Mouse (Mus musculus) limb, embryonic 14.5 days (tissue): ENCODE results near the gene Chmp3. TPM values are rescaled to one million over a fixed set of nuclear protein-coding genes. Genes with fewer than 3 reads are reported as not detected.

Experiments
- ATAC-seq: fragments of 200-750 bp; cut with Nextera tagmentation; 2 replicates; pipeline ENCODE4 v1.8.0; 2017; ENCODE audit warnings: low read depth, moderate number of reproducible peaks, moderate TSS enrichment; ENCODE audit not compliant: low FRiP score
- DNase-seq: peaks from one replicate; pipeline ENCODE4 v3.0.0-alpha.2; 2015; ENCODE audit warnings: low spot score
- H3K27ac ChIP-seq: fragments of 300-500 bp; sonication (generic); replicated peaks from 2 replicates; pipeline ENCODE4 v1.5.1; 2014; ENCODE audit warnings: low read depth, mild to moderate bottlenecking, low read length, moderate library complexity, mixed read lengths
- H3K27me3 ChIP-seq: fragments of 300-500 bp; sonication (generic); 2 replicates; pipeline ENCODE4 v1.6.1; 2014; ENCODE audit warnings: low read length, mixed read lengths; ENCODE audit not compliant: control insufficient read depth, insufficient read depth
- H3K36me3 ChIP-seq: fragments of 300-500 bp; sonication (generic); 2 replicates; pipeline ENCODE4 v1.6.1; 2014; ENCODE audit warnings: mild to moderate bottlenecking, low read length, moderate library complexity, mixed read lengths; ENCODE audit not compliant: control insufficient read depth, insufficient read depth
- H3K4me1 ChIP-seq: fragments of 300-500 bp; sonication (generic); 2 replicates; pipeline ENCODE4 v1.6.1; 2014; ENCODE audit warnings: antibody characterized with exemption, low read length, mixed read lengths; ENCODE audit not compliant: control insufficient read depth, insufficient read depth
- H3K4me2 ChIP-seq: fragments of 300-500 bp; sonication (generic); replicated peaks from 2 replicates; pipeline ENCODE4 v1.6.1; 2014; ENCODE audit warnings: low read depth, mild to moderate bottlenecking, low read length, moderate library complexity; ENCODE audit not compliant: severe bottlenecking
- H3K4me3 ChIP-seq: fragments of 300-500 bp; sonication (generic); replicated peaks from 2 replicates; pipeline ENCODE4 v1.5.1; 2014; ENCODE audit warnings: low read length
- H3K9ac ChIP-seq: fragments of 300-500 bp; sonication (generic); 2 replicates; pipeline ENCODE4 v1.6.1; 2014; ENCODE audit warnings: mild to moderate bottlenecking, low read depth, low read length, moderate library complexity; ENCODE audit not compliant: severe bottlenecking
- H3K9me3 ChIP-seq: fragments of 300-500 bp; sonication (generic); 2 replicates; pipeline ENCODE4 v1.6.1; 2016; ENCODE audit warnings: low read length; ENCODE audit not compliant: control insufficient read depth
- POLR2A ChIP-seq: fragments of 200-500 bp; IDR thresholded peaks from 2 replicates; pipeline ENCODE4 v1.8.0; 2012; ENCODE audit warnings: inconsistent platforms, mild to moderate bottlenecking, moderate library complexity, borderline replicate concordance; ENCODE audit not compliant: insufficient read depth, insufficient read length; ENCODE audit errors: extremely low read depth
- WGBS: fragments of 180-500 bp; shearing (Covaris S2); extraction: QIAGEN DNeasy Blood & Tissue Kit; methylation state at CpG from one replicate; pipeline ENCODE4 v1.1.7; 2014; 5-methylcytosine and 5-hydroxymethylcytosine counted together
- polyA plus RNA-seq, 2 experiments: library from polyadenylated mRNA; depleted of rRNA in 1 of 2; stranded (reverse) in 1 of 2; unstranded in 1 of 2; fragments of >200 nt; fragmentation: Nextera tagmentation in 1 of 2; extraction: Ambion mirVana in 1 of 2; gene quantifications; 2 replicates each; pipeline versions ENCODE4 v1.2.1 to v1.2.3; 2012 to 2014

Chmp3 gene
- polyA plus RNA-seq (2012; rRNA removed) = 51.1 and 57.2 TPM in 2 replicates
- polyA plus RNA-seq (2014; fragmentation: Nextera tagmentation; extraction: Ambion mirVana) = 64.4 and 70.6 TPM in 2 replicates

DNA sequence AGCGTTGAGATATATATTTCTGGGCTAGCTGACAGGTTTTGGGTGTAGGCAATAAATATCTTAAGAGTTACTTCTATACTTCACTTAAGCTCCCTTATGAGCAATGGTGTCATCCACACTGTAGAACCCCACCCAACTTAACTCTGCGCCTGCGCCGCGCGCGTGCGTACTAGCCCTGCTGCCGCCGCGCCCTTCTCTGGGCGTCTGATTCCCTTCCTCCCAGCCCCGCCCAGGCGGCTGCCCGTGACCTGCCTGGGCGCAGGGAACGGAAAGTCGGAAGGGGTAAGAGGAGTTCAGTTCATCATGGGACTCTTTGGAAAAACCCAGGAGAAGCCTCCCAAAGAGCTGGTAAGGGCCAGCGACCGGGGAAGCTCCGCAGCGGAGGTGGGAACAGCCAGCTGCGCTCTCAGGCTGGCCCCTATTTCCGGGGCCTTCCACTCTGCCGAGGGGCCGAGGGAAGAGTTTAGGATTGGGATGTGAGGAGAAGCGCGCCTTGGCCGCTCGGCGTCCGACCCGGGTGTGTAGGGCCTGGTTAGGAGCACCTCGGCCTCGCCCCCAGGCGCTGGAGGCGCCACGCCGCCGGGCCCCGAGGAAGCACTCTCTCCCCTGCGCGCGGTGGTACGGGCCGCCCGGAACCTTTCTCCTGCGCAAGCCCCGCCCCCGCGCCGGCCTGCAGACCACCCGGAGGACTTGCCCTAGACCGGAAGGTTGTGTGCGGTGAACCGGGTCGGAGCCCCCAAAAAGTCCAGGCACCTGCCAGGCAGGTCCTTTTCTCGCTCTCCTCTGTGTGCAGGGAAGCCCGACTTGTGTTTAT, at the start of gene Chmp3:
Gene Chmp3 (plus strand): TSS at position 112 of the 814 bp plus-strand sequence.
- H3K9ac ChIP-seq = peak within 1 kb of the TSS; percentile 99
- H3K4me2 ChIP-seq = peak within 1 kb of the TSS; percentile 54
- peak within 1 kb of the TSS; percentile 99 for H3K27ac ChIP-seq
- H3K4me3 ChIP-seq = peak within 1 kb of the TSS; percentile 82
- H3K27me3 ChIP-seq = no peaks in the 10 kb centered on the region
- ATAC-seq = peak; percentile 98
- no peaks in the 10 kb centered on the region for H3K9me3 ChIP-seq
- no peaks in the 10 kb centered on the region for H3K36me3 ChIP-seq
- H3K4me1 ChIP-seq = peaks cover 4% of the 10 kb centered on the region; the same call in 1 of the 2 replicates
- TF ChIP-seq POLR2A = peak; percentile 70; the same call in 1 of the 2 replicates
- DNase-seq = peak; percentile 93
- under 1% methylated on average over 46 of the region's 59 CpGs for WGBS

DNA sequence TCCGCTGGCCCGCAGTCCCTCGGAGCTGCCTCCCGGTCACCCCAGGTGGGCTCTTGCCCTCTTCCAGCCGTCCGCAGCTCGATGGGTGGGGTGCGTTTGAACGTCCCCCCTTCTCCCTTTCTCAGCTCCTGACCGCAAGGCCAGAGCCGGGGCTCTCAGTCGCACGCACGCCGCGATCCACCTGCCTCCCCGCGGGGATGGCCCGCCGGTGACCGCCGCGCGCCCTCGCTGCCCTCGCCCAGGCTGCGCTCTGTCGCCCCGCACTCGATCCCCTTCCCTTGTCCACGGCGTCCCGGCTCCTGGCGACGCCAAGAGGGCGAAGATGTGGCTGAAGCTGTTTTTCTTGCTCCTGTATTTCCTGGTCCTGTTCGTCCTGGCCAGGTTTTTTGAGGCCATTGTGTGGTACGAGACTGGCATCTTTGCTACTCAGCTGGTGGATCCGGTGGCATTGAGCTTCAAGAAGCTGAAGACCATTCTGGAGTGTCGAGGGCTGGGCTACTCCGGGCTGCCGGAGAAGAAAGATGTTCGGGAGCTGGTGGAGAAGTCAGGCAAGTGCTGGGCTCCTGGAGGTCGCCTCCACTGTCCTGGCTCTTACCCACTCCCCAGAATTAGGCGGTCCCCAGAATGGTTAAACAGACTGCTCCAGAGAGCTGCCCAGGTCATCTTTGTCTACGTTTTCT, 49.1 kb upstream of the Chmp3 start:
- no peak for TF ChIP-seq POLR2A
- Histone ChIP-seq H3K27me3 (no peaks in the 10 kb centered on the region), H3K27ac (peak overlapping the region; percentile 98), H3K9ac (peak overlapping the region; percentile 95), H3K4me2 (peak overlapping the region; percentile 80), H3K4me1 (peaks cover 13% of the 10 kb centered on the region), H3K36me3 (peaks cover 5% of the 10 kb centered on the region), H3K9me3 (no peaks in the 10 kb centered on the region), H3K4me3 (peak overlapping the region; percentile 91)
- DNase-seq = no peak
- peak; percentile 17; the same call in 1 of the 2 replicates for ATAC-seq
- WGBS = under 1% methylated on average over 45 of the region's 46 CpGs

DNA sequence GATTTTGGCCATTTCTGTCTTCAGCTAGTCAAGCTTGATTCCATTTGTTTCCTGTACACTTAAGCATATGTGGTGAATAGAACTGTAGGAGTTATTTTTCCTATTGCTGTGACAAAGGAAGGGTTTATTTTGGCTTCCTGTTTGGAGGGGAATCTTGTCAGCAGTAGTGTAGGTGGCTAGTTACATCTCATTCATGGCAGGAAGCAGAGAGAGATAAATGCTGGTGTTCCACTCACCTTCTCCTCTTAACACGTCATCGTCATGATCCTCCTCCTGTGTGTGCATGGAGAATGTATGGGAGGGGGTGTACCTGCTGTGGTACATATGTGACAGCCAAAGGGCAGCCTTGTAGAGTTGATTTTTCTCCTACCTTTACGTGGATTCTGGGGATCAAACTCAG, 43.0 kb upstream of the Chmp3 start:
- DNase-seq = no peak
- no peak for TF ChIP-seq POLR2A
- no peak overlapping the region for H3K27ac ChIP-seq
- H3K4me3 ChIP-seq = no peak overlapping the region
- peaks cover 8% of the 10 kb centered on the region for H3K4me1 ChIP-seq
- WGBS = 83% methylated on average over 3 of the region's 3 CpGs
- H3K4me2 ChIP-seq = no peak overlapping the region
- peaks cover 26% of the 10 kb centered on the region for H3K36me3 ChIP-seq
- H3K9me3 ChIP-seq = no peaks in the 10 kb centered on the region
- no peak for ATAC-seq
- no peaks in the 10 kb centered on the region for H3K27me3 ChIP-seq
- no peak overlapping the region for H3K9ac ChIP-seq

DNA sequence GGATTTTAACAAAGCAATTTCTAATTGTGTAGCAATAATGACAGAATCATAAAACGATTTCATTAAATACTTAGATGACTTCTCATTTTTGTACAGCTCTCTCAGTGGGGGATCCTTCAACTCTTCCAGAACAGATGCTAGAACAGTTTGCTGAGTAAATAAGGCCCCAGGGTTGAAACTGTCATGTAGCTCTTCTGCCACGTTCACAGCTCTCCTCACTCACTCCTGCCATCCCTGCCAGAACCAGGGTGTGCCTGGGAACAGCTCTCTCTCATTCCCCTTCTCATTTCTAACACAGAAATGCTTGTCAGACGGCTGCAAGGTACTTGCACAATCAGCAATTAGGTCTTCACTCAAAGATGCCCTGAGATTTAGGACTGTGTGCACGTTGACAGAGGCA, 40.6 kb upstream of the Chmp3 start:
- H3K4me2 ChIP-seq = no peak overlapping the region
- peaks cover 27% of the 10 kb centered on the region for H3K36me3 ChIP-seq
- H3K4me1 ChIP-seq = no peaks in the 10 kb centered on the region
- DNase-seq (no peak), ATAC-seq (no peak)
- no peaks in the 10 kb centered on the region for H3K9me3 ChIP-seq
- whole genome bisulfite sequencing = 58% methylated on average over 4 of the region's 4 CpGs
- H3K27ac ChIP-seq = no peak overlapping the region
- no peaks in the 10 kb centered on the region for H3K27me3 ChIP-seq
- H3K9ac ChIP-seq = no peak overlapping the region
- no peak for TF ChIP-seq POLR2A
- no peak overlapping the region for H3K4me3 ChIP-seq

DNA sequence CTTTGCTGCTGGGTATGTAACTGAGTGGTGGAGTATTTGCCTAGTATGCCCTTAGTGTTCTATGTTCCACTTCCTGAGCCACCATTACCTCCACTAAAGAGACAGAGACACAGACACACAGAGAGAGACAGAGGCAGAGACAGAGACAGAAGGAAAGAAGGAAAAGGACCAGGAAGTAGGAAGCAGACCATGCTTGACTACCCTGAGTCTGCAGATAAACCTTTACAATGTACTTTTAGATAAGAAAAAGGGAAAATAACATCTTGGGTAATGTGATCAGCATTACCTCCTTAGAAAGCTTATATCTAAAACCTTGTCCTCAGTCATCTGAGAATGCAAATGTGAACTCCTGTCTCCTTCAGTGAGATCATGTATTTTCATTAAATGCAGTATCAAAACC, 39.9 kb upstream of the Chmp3 start:
- Histone ChIP-seq H3K9me3 (no peaks in the 10 kb centered on the region), H3K4me1 (no peaks in the 10 kb centered on the region), H3K9ac (no peak overlapping the region), H3K4me2 (no peak overlapping the region), H3K27me3 (no peaks in the 10 kb centered on the region), H3K36me3 (peaks cover 32% of the 10 kb centered on the region), H3K27ac (no peak overlapping the region), H3K4me3 (no peak overlapping the region)
- no peak for TF ChIP-seq POLR2A
- DNase-seq (no peak), ATAC-seq (no peak)
